Mouse (Mus musculus) CH12.LX (cell line): ENCODE measurements at regions not wholly inside any gene's neighbourhood (a gene's known extent, or its start where the extent isn't known, plus 50 kb on each side); places are given as distances from the start of the nearest gene placed in this dataset.

Experiments used
- DNase-seq: peaks from one replicate; pipeline ENCODE4 v3.0.0-alpha.2; 2013; ENCODE audit errors: extremely low read depth
- H3K27ac ChIP-seq: 2 replicates; pipeline ENCODE4 v1.5.1; 2012; ENCODE audit warnings: low read depth, mild to moderate bottlenecking, control low read depth, moderate library complexity; ENCODE audit not compliant: insufficient read depth
- H3K27me3 ChIP-seq: replicated peaks from 2 replicates; pipeline ENCODE3; 2012; ENCODE audit warnings: inconsistent platforms
- H3K36me3 ChIP-seq, 2 experiments: replicated peaks in 1 of 2; 2 replicates each; pipeline versions ENCODE3 to v1.6.1; 2012; ENCODE audit warnings: inconsistent platforms in 1 of 2, low read length in 1 of 2, mild to moderate bottlenecking in 1 of 2, mixed read lengths in 1 of 2, moderate library complexity in 1 of 2; ENCODE audit not compliant: control insufficient read depth in 1 of 2, insufficient read depth in 1 of 2
- H3K4me1 ChIP-seq, 2 experiments: 2 replicates each; pipeline ENCODE4 v1.6.1; 2012; ENCODE audit warnings: inconsistent platforms in 1 of 2, moderate library complexity in 1 of 2; ENCODE audit not compliant: insufficient read depth in 2 of 2, control insufficient read depth in 1 of 2
- H3K4me2 ChIP-seq: 2 replicates; pipeline ENCODE4 v1.6.1; 2012; ENCODE audit warnings: low read depth, mild to moderate bottlenecking, control low read depth; ENCODE audit not compliant: poor library complexity, insufficient read depth, severe bottlenecking
- H3K4me3 ChIP-seq, 3 experiments: fragments of 150-350 bp in 1 of 3; sonication (generic) in 1 of 3; replicated peaks in 1 of 3; 2 replicates each; pipeline versions ENCODE3 to v1.5.1; 2011 to 2012; ENCODE audit warnings: low read depth in 2 of 3, low read length in 2 of 3, mild to moderate bottlenecking in 2 of 3, moderate library complexity in 2 of 3, control low read depth in 1 of 3, improper control_type of control experiment in 1 of 3, inconsistent platforms in 1 of 3, mixed read lengths in 1 of 3; ENCODE audit not compliant: poor library complexity in 1 of 3
- H3K79me2 ChIP-seq: replicated peaks from 2 replicates; pipeline ENCODE4 v1.6.1; 2012; ENCODE audit warnings: mild to moderate bottlenecking, moderate library complexity; ENCODE audit not compliant: control insufficient read depth, poor library complexity, insufficient read depth, severe bottlenecking; ENCODE audit errors: extremely low read depth
- H3K9ac ChIP-seq: 2 replicates; pipeline ENCODE4 v1.6.1; 2012; ENCODE audit warnings: low read depth, mild to moderate bottlenecking, control low read depth, moderate library complexity; ENCODE audit not compliant: insufficient read depth
- H3K9me3 ChIP-seq: replicated peaks from 2 replicates; pipeline ENCODE3; 2012; ENCODE audit warnings: low read length, inconsistent platforms, mixed read lengths
- ELF1 ChIP-seq: IDR thresholded peaks from 2 replicates; pipeline ENCODE4 v1.6.1; 2014; ENCODE audit warnings: low read depth, mild to moderate bottlenecking, inconsistent platforms, low read length, improper control_type of control experiment
- EP300 ChIP-seq: IDR thresholded peaks from 2 replicates; pipeline ENCODE4 v1.6.1; 2011; ENCODE audit warnings: low read length, improper control_type of control experiment
- ETS1 ChIP-seq: conservative IDR thresholded peaks from 2 replicates; pipeline ENCODE4 v1.6.1; 2012; ENCODE audit warnings: low read depth, mild to moderate bottlenecking, inconsistent platforms, low read length, improper control_type of control experiment, moderate library complexity
- KAT2A ChIP-seq: IDR thresholded peaks from 2 replicates; pipeline ENCODE4 v1.6.1; 2012; ENCODE audit warnings: low read length, improper control_type of control experiment, inconsistent platforms; ENCODE audit not compliant: insufficient replicate concordance
- MAFK ChIP-seq: IDR thresholded peaks from 2 replicates; pipeline ENCODE4 v1.6.1; 2011; ENCODE audit warnings: low read length, improper control_type of control experiment; ENCODE audit not compliant: insufficient replicate concordance
- MAX ChIP-seq: IDR thresholded peaks from 2 replicates; pipeline ENCODE4 v1.6.1; 2011; ENCODE audit warnings: low read length, improper control_type of control experiment
- MAZ ChIP-seq: IDR thresholded peaks from 2 replicates; pipeline ENCODE4 v1.6.1; 2012; ENCODE audit warnings: low read depth, mild to moderate bottlenecking, inconsistent platforms, low read length, improper control_type of control experiment, moderate library complexity
- POLR2A ChIP-seq: IDR thresholded peaks from 2 replicates; pipeline ENCODE4 v1.6.1; 2011; ENCODE audit warnings: low read depth, mild to moderate bottlenecking, improper control_type of control experiment, low read length
- RAD21 ChIP-seq: IDR thresholded peaks from 2 replicates; pipeline ENCODE4 v1.6.1; 2011; ENCODE audit warnings: low read depth, mild to moderate bottlenecking, low read length, improper control_type of control experiment, moderate library complexity
- RCOR1 ChIP-seq: conservative IDR thresholded peaks from 2 replicates; pipeline ENCODE4 v1.6.1; 2012; ENCODE audit warnings: low read depth, mild to moderate bottlenecking, inconsistent platforms, low read length, improper control_type of control experiment
- TCF12 ChIP-seq: IDR thresholded peaks from 2 replicates; pipeline ENCODE4 v1.6.1; 2014; ENCODE audit warnings: low read depth, mild to moderate bottlenecking, inconsistent platforms, low read length, improper control_type of control experiment
- USF2 ChIP-seq: conservative IDR thresholded peaks from 2 replicates; pipeline ENCODE4 v1.6.1; 2011; ENCODE audit warnings: low read depth, low read length, improper control_type of control experiment
- ZMIZ1 ChIP-seq: IDR thresholded peaks from 2 replicates; pipeline ENCODE4 v1.6.1; 2012; ENCODE audit warnings: low read depth, mild to moderate bottlenecking, inconsistent platforms, low read length, improper control_type of control experiment
- dilution Hi-C: fragments of 300-500 bp; cut with MboI; formaldehyde crosslinking; loops from 2 replicates; pipeline ENCODE4 v1.14.3; 2020; ENCODE audit warnings: low sequenced_read_pairs; ENCODE audit not compliant: extremely low pct_unique_long_range_greater_than_20kb, extremely low pct_ligation_motif_present
- in situ Hi-C: fragments of 300-500 bp; cut with MboI; formaldehyde crosslinking; loops from 3 replicates; pipeline ENCODE4 v1.14.3; 2019; ENCODE audit warnings: low sequenced_read_pairs, low pct_ligation_motif_present, low pct_unique_long_range_greater_than_20kb, mixed read lengths

GRCm38 (mm10) chr16:93442837-93443236 is 161.0 kb downstream of the Setd4 start:
- DNase-seq = no peak
- no peak overlapping the region for H3K9ac ChIP-seq
- no peaks in the 10 kb centered on the region for H3K36me3 ChIP-seq
- no peaks in the 10 kb centered on the region for H3K27me3 ChIP-seq
- H3K9me3 ChIP-seq = peaks cover 7% of the 10 kb centered on the region
- H3K27ac ChIP-seq = no peak overlapping the region
- no peak overlapping the region for H3K4me2 ChIP-seq
- no peak overlapping the region for H3K4me3 ChIP-seq
- H3K4me1 ChIP-seq = peaks cover 6 to 7% of the 10 kb centered on the region in 2 experiments
- in situ Hi-C loops (loop anchor here (25.0 kb wide), 1 partner anchor 456 kb away; no protein-coding TSS in a partner anchor), dilution Hi-C loops (no loop called here)
- H3K79me2 ChIP-seq = no peaks in the 10 kb centered on the region
- TF ChIP-seq MAX = no peak
- TF ChIP-seq USF2 = no peak
- no peak for TF ChIP-seq MAFK
- no peak for TF ChIP-seq TCF12
- no peak for TF ChIP-seq EP300
- no peak for TF ChIP-seq MAZ
- no peak for TF ChIP-seq ETS1
- TF ChIP-seq ZMIZ1 = no peak

- dilution Hi-C loops (no loop called here), in situ Hi-C loops (loop anchor here (25.0 kb wide), 1 partner anchor 451 kb away; no protein-coding TSS in a partner anchor)
- Histone ChIP-seq H3K27ac (no peak overlapping the region), H3K9ac (no peak overlapping the region), H3K4me2 (peak overlapping the region; percentile 43), H3K4me3 (no peak overlapping the region), H3K4me1 (peaks cover 9 to 13% of the 10 kb centered on the region in 2 experiments), H3K27me3 (no peaks in the 10 kb centered on the region), H3K9me3 (no peaks in the 10 kb centered on the region), H3K79me2 (no peaks in the 10 kb centered on the region), H3K36me3 (no peaks in the 10 kb centered on the region)
- DNase-seq = peak; percentile 64
- TF ChIP-seq RCOR1 = no peak
- TF ChIP-seq KAT2A = no peak
- TF ChIP-seq ELF1 = peak; percentile 39; the same call in 1 of the 2 replicates
- TF ChIP-seq RAD21 = no peak
- TF ChIP-seq MAZ = no peak
- TF ChIP-seq POLR2A = peak; percentile 43; the same call in 1 of the 2 replicates
These were observed 166.0 kb downstream of the Setd4 start for GRCm38 (mm10) chr16:93437608-93438425.
